Mouse (Mus musculus): ENCODE data around the gene Pcnx.
"Not testable (repeated sequence)": the region's sequence is repeated elsewhere in the genome, so short reads cannot be mapped to it uniquely, and the experiment has no call there.

Pcnx gene

DNA sequence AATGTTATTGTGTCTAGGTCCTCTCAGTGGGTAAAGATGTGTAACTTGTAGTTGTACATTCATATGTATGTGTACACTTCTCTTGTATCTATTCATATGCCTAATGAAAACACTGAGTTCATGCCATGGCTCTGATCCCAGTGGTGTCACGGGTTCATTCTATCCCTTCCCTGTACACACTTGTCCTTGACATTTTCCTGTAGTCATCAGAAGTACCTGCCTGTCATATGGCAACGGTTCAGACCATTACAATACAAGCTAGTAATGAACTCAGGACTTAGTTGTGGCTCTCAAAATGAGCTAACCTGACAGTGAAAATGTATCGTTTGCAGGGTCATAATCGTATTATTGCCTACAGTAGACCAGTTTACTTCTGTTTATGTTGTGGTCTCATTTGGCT is 98.5 kb downstream of the Pcnx start:
- no peak for DNase-seq (ENCODE audit: low read depth, low spot score)

DNA sequence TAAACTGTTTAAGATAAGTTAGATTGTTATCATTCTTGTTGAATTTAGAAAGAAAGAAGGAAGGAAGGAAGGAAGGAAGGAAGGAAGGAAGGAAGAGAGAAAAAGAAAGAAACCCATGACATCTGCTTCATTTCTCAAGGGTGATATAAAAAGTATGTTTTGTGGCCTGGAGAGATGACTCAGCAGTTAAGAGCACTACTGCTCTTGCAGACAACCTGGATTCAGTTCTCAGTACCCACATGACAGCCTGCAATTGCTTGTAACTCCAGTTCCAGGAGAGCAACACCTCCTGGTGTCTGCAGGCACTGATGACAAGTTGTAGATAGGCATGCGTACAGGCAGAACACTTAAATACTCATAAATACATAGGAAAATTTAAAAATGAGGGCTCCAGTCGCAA is 105.6 kb downstream of the Pcnx start:
- no peak for DNase-seq (ENCODE audit: low read depth, low spot score)

DNA sequence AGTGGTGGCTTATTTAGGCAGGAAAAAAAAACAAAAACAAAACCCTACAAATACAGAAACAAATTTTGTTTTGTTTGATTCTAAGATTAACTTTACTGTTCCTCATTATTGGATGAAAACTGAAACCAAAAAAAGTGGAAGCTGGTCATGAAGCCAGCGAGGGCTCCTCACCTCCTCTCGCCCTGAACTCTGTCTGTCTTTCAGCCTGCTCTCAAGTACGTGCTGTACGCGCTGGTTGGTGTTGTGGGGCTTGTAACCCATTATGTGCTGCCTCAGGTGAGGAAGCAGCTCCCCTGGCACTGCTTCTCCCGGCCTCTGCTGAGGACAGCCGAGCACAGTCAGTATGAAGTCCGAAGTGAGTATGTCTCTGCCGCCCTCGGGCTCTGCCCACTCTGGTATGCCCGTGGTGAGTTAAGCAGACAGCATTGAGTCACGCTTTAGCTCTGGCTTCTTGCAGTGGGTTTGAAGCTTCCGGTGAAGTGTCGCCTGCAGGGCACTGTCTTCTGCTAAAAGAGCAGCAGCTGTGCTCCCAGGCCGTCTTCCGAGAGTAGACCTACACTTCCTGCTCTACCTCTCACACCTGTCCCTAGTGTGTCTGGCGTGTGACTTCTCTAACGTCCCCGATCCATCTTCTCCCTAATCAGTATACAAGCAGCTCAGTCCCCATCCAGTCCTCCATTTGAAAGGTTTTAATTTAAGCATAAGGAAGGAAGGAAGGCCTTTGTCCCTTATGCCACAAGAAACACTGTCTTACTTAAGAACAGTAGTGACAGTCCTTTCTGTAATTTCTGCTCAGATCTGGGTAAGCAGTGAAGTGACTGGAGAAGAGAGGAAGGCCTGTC is 111.4 kb downstream of the Pcnx start:
- no peak for DNase-seq (ENCODE audit: low read depth, low spot score)

GRCm38 (mm10) chr12:81971884-81972362 is 112.1 kb downstream of the Pcnx start:
- DNase-seq (ENCODE audit: low read depth, low spot score): peak; percentile 50

DNA sequence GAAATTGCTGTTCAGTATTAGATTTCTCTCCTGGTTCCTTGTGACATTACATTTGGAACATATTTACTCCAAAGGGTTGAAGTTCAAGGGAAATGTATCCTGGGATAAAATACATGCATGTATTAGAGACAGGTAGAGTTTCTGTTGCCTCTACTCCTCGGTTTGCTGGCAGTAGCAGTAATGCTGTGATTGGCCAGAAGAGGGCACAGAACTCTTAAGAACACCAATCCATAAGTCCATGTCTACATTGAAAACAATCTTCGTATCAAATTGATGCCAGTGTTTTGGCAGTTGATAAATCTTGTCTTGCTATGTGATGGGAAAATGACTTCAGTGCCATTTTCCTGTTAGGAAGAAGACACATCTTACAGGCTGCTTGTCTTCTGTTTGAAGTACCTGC is 115.0 kb downstream of the Pcnx start:
- peak; percentile 40 for DNase-seq (ENCODE audit: low read depth, low spot score)

- no peak for DNase-seq (ENCODE audit: low read depth, low spot score)
These were observed 117.5 kb downstream of the Pcnx start for GRCm38 (mm10) chr12:81977346-81977745.

GRCm38 (mm10) chr12:81979312-81979711 is 119.5 kb downstream of the Pcnx start:
- DNase-seq (ENCODE audit: low read depth, low spot score): no peak

GRCm38 (mm10) chr12:81992106-81992505 is 132.3 kb downstream of the Pcnx start:
- no peak for DNase-seq (ENCODE audit: low read depth, low spot score)

GRCm38 (mm10) chr12:81992996-81993395 is 133.2 kb downstream of the Pcnx start:
- no peak for DNase-seq (ENCODE audit: low read depth, low spot score)

DNA sequence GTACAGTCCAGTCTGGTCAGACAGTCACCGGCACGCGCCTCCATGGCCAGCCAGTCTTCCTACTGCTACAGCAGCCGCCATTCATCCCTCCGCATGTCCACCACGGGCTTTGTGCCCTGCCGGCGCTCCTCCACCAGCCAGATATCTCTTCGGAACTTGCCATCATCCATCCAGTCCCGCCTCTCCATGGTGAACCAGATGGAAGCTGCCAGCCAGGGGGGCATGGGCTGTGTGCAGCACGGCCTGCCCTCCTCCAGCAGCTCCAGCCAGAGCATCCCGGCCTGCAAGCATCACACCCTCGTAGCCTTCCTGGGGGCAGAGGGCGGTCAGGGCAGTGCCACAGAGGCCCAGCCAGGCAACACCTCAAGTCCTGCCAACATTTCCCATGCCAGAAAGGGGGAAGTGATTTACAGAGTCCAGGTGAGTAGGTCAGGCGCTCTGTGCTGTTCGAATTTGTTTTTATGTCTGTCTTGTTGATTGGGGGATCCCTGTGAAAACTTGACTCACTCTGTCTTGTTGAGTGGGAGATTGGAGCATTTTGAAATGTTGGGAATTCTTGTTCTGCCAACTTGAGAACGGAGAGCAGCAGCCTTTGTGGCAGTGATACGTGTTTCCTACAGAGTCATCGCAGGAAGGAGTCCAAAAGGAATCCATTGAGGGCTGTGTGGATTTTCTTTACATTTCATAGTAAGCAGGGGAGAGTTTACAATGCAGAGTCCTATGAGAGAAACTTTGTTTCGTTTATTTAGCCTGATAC is 135.3 kb downstream of the Pcnx start:
- DNase-seq (ENCODE audit: low read depth, low spot score): peak; percentile 21

GRCm38 (mm10) chr12:81996679-81997362 is 137.0 kb downstream of the Pcnx start:
- no peak for DNase-seq (ENCODE audit: low read depth, low spot score)

DNA sequence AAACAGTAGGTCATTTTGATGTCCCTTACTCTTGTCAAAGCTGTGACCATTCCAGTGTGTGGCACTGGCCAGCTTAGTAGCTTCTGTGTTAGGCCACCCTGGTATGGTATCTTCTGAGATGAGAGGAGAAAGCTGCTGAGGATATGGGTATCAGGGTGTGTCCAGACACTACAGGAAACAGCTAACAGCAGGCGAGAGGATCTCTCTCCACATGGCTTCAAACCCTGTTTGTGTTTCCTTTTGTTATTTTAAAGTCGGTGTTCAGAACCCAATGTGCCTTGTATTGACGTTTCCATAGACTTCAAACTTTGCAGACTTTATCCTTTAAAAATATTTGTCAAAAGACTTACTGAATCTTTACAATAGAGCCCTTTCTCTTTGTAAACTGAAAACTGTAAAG is 137.7 kb downstream of the Pcnx start:
- DNase-seq (ENCODE audit: low read depth, low spot score): no peak

DNA sequence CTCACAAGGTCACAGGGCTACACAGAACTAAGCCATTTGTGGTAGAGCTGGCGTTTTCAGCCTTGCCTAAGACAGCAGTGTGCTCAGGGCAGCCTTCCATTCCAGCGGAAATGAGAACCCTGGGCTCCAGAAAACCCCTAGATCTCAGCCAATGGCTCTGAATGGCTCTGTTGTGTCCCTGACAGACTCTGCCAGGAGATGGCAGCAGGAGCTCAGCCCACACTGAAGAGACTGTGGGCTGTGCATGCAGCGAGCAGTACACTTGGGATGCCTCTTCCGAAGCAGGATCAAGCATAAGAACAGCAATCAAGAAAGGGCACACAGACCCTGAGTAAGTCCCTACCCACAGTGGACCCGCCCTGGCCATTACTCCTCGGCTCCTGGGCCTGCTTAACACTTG is 142.9 kb downstream of the Pcnx start:
- DNase-seq (ENCODE audit: low read depth, low spot score): not testable (repeated sequence)

- DNase-seq (ENCODE audit: low read depth, low spot score): not testable (repeated sequence)
These were observed 166.2 kb downstream of the Pcnx start for GRCm38 (mm10) chr12:82025901-82026633.

DNA sequence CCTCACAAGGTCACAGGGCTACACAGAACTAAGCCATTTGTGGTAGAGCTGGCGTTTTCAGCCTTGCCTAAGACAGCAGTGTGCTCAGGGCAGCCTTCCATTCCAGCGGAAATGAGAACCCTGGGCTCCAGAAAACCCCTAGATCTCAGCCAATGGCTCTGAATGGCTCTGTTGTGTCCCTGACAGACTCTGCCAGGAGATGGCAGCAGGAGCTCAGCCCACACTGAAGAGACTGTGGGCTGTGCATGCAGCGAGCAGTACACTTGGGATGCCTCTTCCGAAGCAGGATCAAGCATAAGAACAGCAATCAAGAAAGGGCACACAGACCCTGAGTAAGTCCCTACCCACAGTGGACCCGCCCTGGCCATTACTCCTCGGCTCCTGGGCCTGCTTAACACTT is 173.7 kb downstream of the Pcnx start:
- DNase-seq (ENCODE audit: low read depth, low spot score): not testable (repeated sequence)

GRCm38 (mm10) chr12:82033973-82034372 is 174.2 kb downstream of the Pcnx start:
- not testable (repeated sequence) for DNase-seq (ENCODE audit: low read depth, low spot score)

DNA sequence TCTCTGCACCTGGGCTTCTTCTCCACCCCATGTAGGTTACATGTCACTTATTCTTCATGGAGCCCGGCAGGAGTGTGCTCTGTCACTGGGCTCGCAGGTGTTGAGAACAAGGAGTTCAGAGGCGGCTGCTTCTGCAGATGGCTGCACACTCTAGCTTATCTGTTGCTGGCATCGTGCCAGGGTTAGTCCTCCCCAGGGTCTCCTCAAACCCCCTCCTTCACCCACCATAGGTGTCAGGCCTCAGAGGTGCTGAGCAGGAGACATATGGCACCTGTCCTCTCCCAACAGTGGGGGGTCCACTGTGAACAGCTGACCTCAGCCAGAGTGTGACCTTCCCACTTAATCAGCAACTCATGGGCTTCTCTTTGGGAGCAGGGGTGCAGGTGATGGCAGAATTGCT is 184.3 kb downstream of the Pcnx start:
- DNase-seq (ENCODE audit: low read depth, low spot score): not testable (repeated sequence)
